Mouse (Mus musculus) T-cell, adult 2 months (primary cell): ENCODE results near the gene A630076J17Rik.

Source experiments
- DNase-seq: peaks from one replicate; pipeline ENCODE4 v3.0.0; 2022; ENCODE audit warnings: low spot score

A630076J17Rik gene

DNA sequence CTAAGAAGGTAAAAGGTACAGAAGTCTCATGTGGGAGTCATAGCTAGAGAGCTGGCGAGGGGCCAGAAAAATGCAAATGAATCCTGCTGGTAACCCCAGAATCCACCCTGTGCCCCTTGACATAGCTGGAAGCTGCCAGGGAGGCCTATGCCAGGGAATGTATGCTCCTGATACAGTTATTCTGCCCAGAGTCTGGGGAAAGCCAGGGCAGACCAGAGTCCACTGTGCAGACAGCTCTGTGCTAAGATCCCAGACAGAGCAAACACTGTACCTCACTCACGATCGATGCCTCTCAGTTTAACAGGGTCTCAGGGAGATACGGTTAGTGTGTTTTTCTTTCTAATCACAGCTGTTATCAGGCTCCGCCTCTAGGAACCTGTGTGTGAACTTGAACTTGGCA is 592 bp upstream of the A630076J17Rik start:
- no peak for DNase-seq

- DNase-seq: no peak
These were observed 788 bp downstream of the A630076J17Rik start for GRCm38 (mm10) chr3:107231202-107231601.

DNA sequence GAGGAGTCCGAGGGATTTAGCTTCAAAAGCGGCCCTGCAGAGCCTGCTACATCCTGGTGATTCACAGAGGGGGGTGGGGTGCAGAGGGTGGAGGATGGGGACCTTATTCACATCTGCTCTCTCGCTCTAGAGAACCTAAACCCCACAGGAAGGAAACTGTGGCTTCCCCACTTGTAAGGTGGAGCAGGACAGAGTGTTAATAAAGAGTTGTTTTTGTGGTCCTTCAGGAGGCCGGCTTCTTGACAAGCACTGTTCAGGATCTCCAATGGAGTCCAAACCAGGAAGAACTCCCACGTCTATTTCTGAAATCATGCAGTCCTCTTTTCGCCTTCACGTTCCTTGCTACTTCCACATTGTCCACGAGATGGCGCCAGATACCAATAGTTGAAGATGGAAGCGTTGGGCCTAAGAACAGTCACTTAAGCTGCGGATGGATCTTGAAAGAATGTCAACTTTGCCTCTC is 3.0 kb downstream of the A630076J17Rik start:
- peak; percentile 77 for DNase-seq

DNA sequence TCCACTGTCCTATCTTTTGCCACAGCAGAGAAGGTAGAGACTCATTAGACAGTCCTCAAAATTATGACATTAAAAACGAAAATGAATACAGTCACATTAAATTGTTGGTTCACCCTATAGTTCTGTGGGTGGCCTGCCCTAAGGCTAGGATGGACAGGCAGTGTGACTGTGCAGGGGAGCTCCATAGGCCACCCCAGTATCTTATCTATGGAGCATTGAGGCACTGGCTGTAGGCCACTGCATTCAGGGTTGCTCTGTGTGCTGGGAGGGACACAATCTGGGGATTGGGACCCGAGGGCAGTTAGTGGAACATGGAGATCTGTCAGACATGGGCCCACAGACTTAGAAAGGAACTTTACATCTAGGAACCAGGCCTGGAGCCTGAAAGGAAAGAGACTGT is 3.5 kb downstream of the A630076J17Rik start:
- no peak for DNase-seq

DNA sequence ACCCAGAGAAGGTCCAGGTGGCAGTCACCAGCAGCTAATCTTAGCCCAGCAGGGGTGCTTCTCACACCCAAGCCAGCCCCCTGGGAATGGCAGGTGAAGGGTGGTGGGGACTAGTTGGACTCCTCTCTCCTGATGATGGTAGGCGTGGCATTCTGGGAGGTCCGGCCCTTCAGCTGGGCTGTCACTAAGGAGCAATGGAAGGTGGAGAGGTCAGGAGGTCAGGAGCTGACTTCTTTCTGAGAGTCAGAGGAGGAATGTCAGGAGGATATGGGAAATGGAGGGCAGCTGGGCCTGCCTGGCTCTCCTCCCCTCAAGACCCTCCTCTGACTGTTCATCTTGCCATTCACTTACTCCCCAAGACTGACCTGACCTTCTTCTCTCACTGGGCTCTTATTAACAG is 7.6 kb downstream of the A630076J17Rik start:
- DNase-seq: no peak

GRCm38 (mm10) chr3:107238471-107238980 is 8.1 kb downstream of the A630076J17Rik start:
- no peak for DNase-seq

- no peak for DNase-seq
These were observed 9.2 kb downstream of the A630076J17Rik start, which contains the start of gene Prok1 for GRCm38 (mm10) chr3:107239607-107240006. Gene Prok1, minus strand, starts transcription at chr3:107239707.

GRCm38 (mm10) chr3:107241389-107242094 is 11.1 kb downstream of the A630076J17Rik start:
- DNase-seq: no peak

DNA sequence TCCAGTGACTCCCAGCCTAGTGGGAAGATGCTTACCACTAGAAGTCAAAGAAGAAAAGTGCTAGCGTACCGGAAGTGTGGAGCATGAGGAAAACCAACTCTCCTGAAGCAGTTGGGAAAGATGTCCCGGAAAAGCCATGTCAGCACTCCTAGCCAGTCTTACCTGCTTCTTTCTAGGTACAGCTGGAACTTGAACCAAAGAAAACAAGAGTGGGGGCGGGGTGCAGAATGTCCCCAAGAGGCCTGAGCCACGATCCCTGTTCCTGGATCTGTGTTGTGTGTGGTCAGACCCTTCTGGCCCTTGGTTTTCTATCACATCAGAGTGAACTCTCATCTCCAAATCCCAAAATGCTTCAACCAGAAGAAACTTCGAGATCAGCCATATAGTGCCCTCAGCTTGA is 16.5 kb downstream of the A630076J17Rik start:
- DNase-seq: no peak

DNA sequence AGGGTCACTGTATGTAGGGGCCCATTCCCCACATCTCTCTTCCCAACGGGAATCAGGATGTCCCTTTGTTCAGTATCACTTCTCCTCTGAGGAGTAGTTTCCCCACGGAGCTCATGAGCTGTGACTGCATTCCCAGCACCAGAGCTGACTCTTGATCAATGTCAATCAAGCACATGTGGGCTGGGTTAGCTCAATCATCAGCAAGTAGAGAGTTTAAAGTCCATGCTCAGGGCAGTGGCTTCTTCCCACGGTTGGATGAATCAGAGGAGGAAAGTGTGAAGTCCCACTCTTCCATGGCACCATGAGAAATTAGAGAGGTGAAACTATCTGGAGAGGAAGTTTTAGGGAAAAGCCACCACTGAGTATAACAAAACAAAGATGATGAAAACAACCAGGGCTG is 18.6 kb downstream of the A630076J17Rik start:
- no peak for DNase-seq

DNA sequence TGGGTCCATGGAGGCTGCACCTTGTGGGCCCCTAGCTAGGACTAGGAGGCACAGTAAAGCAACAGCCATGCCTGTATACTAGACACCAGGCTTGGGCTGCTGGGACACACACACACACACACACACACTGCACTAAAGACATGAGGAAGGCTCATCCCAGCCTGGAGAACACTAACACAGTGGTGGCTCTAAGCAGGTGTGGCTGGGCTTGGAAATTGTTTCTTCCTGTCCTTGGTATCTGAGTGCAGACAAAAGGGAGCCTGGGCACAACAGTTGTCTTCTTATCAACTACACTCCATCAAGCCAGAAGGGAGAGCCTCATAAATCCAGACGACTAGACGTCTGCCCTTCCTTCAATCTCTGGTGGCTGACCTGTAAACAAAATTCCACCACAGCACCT is 19.9 kb downstream of the A630076J17Rik start:
- DNase-seq: no peak

DNA sequence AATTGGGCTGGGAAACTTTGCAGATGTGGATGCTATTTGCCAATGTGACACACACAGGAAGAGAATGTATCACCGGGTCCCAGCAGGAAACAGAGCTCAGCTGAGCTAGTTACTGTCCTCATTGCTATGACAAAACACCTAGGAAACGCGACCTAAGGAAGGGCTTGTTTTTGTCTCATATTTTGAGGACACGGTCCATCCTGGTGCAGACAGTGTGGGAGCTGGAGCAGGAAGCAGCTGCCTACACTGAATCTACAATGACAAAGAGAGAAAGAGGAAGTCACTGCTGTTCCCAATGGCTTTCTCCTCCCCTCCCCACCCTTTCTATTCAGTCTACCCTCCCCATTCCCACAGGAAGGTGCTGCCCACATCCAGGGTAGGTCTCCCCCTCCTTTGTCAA is 21.6 kb downstream of the A630076J17Rik start:
- DNase-seq: no peak

- DNase-seq: no peak
These were observed 23.5 kb downstream of the A630076J17Rik start for GRCm38 (mm10) chr3:107253925-107254324.

GRCm38 (mm10) chr3:107255992-107256391 is 25.6 kb downstream of the A630076J17Rik start:
- DNase-seq: no peak

DNA sequence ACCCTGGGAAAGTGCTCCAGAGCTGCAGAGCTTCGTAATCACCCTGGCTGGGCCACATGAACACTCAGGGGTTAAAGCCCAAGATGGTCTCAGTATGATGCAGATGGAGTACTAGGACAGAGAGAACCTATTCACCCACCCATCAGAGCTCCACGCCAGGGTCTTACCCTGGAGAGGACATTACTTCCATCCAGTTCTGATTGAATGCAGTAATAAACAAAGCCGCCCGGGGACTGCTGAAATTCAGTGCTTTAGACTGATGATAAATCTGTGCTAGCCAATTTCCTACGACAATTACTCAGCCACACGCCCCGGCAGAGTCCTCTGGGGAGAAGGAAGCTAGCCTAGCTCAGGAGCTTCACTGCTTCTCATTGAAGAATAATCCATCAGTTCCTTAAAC is 26.3 kb downstream of the A630076J17Rik start:
- DNase-seq: no peak

GRCm38 (mm10) chr3:107257924-107258323 is 27.5 kb downstream of the A630076J17Rik start:
- no peak for DNase-seq

GRCm38 (mm10) chr3:107260956-107261850 is 30.8 kb downstream of the A630076J17Rik start:
- no peak for DNase-seq

DNA sequence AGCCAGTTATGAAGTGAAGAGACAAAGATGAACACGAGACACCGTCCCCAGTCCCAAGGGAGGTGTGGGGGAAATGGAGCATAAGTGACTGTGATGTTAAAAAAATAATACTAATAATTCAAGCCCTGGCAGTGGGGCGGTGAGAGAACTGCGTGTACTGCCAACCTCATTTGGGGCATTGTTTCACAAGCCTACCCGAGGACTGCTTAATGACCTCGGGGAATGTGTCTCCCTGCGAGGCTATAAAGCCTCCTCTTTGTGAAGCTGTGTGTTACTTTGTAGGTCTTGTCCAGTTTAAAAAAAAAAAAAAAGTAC is 31.4 kb downstream of the A630076J17Rik start:
- no peak for DNase-seq

GRCm38 (mm10) chr3:107266814-107267345 is 36.5 kb downstream of the A630076J17Rik start:
- no peak for DNase-seq

GRCm38 (mm10) chr3:107272433-107272832 is 42.0 kb downstream of the A630076J17Rik start:
- no peak for DNase-seq

DNA sequence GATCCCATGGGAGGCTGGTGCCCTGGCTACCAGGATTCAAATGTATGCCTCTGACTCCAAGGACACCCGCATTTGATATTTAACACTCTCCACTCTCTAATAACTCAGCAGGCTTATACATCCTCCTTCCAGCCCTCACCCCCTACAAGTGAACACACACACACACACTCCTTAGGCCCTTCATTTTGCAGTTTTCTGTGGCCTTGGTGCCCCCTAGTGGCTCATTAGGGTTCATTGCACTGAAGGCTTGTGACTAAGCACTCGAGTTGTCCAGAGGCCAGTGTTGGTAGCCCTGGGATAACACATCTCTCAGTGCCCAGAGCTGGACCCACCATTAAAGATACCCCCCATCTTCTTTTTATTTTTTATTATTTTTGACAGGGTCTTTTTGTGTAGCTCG is 43.4 kb downstream of the A630076J17Rik start:
- peak; percentile 60 for DNase-seq

GRCm38 (mm10) chr3:107275351-107275750 is 44.9 kb downstream of the A630076J17Rik start:
- DNase-seq: no peak

- DNase-seq: no peak
These were observed 45.6 kb downstream of the A630076J17Rik start for GRCm38 (mm10) chr3:107275996-107276395.
